8 mouse cellular contexts compared by ENCODE assay signal in genomic region chr12:83596191-83596954, GRCm38 (mm10). TPM values are rescaled to one million over a fixed set of nuclear protein-coding genes. Genes with fewer than 3 reads are reported as not detected.
A peak's percentile ranks its signal among the peaks of the same experiment; 100 is the strongest.
DNase-seq lines count a peak whose midpoint lies in the region; ATAC-seq and TF ChIP-seq lines count a peak whose summit lies in the region.

No protein-coding gene starts in this region.

- peak; percentile 24 for DNase-seq in embryo, embryonic 10 days (ENCODE audit: low spot score)
- DNase-seq in embryo, embryonic 11 days, result no peak
- DNase-seq in right cerebral cortex, adult 18-20 months, result no peak
- no peak for DNase-seq in layer of hippocampus, postnatal 10 days (ENCODE audit: low spot score in 2 of 2)

- H3K36me3 ChIP-seq in C2C12 (ENCODE audit: control insufficient read depth, insufficient read depth), result peaks cover 8% of the 10 kb centered on the region
- H3K36me3 ChIP-seq in forebrain, embryonic 12.5 days (replicated peaks), result peaks cover 29% of the 10 kb centered on the region
- peaks cover 37% of the 10 kb centered on the region for H3K36me3 ChIP-seq in limb, embryonic 12.5 days
- peaks cover 5% of the 10 kb centered on the region; the same call in 1 of the 2 replicates for H3K36me3 ChIP-seq in stomach, embryonic 15.5 days

- ATAC-seq in forebrain, embryonic 12.5 days (ENCODE audit: low FRiP score), result no peak
- peak; percentile 26 for ATAC-seq in limb, embryonic 12.5 days (ENCODE audit: insufficient number of reproducible peaks, insufficient read depth, low FRiP score, low TSS enrichment, low read depth)
- ATAC-seq in stomach, embryonic 15.5 days (ENCODE audit: insufficient read depth, low FRiP score, low read depth), result no peak; the same call in 1 of the 2 replicates

- WGBS in forebrain, embryonic 12.5 days, result 3% methylated on average over 18 of the region's 20 CpGs
- 8% methylated on average over 20 of the region's 20 CpGs for WGBS in limb, embryonic 12.5 days
- 2% methylated on average over 20 of the region's 20 CpGs for WGBS in stomach, embryonic 15.5 days

- H3K79me3 ChIP-seq in C2C12 (ENCODE audit: low read depth), result no peaks in the 10 kb centered on the region

- H3K79me2 ChIP-seq in C2C12 (ENCODE audit: control insufficient read depth, insufficient read depth), result no peaks in the 10 kb centered on the region

- H3K27ac ChIP-seq in forebrain, embryonic 12.5 days, result peak overlapping the region; percentile 96
- H3K27ac ChIP-seq in limb, embryonic 12.5 days, result peak overlapping the region; percentile 87
- peak overlapping the region; percentile 80 for H3K27ac ChIP-seq in stomach, embryonic 15.5 days

- H3K4me2 ChIP-seq in forebrain, embryonic 12.5 days, result peak overlapping the region; percentile 67
- peak overlapping the region; percentile 58 for H3K4me2 ChIP-seq in limb, embryonic 12.5 days
- peak overlapping the region; percentile 65 for H3K4me2 ChIP-seq in stomach, embryonic 15.5 days

- peak overlapping the region; percentile 85 for H3ac ChIP-seq in C2C12 (ENCODE audit: control insufficient read depth, insufficient read length, low read depth)

- no peaks in the 10 kb centered on the region for H3K27me3 ChIP-seq in C2C12 (ENCODE audit: control insufficient read depth, insufficient read depth, insufficient read length)
- no peaks in the 10 kb centered on the region for H3K27me3 ChIP-seq in forebrain, embryonic 12.5 days
- H3K27me3 ChIP-seq in limb, embryonic 12.5 days, result no peaks in the 10 kb centered on the region
- H3K27me3 ChIP-seq in stomach, embryonic 15.5 days (replicated peaks), result no peaks in the 10 kb centered on the region

- no peaks in the 10 kb centered on the region for H3K9me3 ChIP-seq in forebrain, embryonic 12.5 days
- H3K9me3 ChIP-seq in limb, embryonic 12.5 days, result peaks cover 1% of the 10 kb centered on the region
- no peaks in the 10 kb centered on the region for H3K9me3 ChIP-seq in stomach, embryonic 15.5 days

- H3K4me3 ChIP-seq in C2C12 (ENCODE audit: insufficient read depth, poor library complexity, severe bottlenecking), result peak overlapping the region; percentile 69
- H3K4me3 ChIP-seq in forebrain, embryonic 12.5 days (replicated peaks), result peak overlapping the region; percentile 95
- H3K4me3 ChIP-seq in limb, embryonic 12.5 days (replicated peaks), result peak overlapping the region; percentile 94
- H3K4me3 ChIP-seq in stomach, embryonic 15.5 days (replicated peaks), result peak overlapping the region; percentile 97

- peak overlapping the region; percentile 96 for H3K9ac ChIP-seq in forebrain, embryonic 12.5 days
- H3K9ac ChIP-seq in limb, embryonic 12.5 days (replicated peaks), result peak overlapping the region; percentile 91
- H3K9ac ChIP-seq in stomach, embryonic 15.5 days, result peak overlapping the region; percentile 96

- peaks cover 25% of the 10 kb centered on the region for H3K4me1 ChIP-seq in forebrain, embryonic 12.5 days
- peaks cover 6% of the 10 kb centered on the region; the same call in 1 of the 2 replicates for H3K4me1 ChIP-seq in limb, embryonic 12.5 days (replicated peaks)
- H3K4me1 ChIP-seq in stomach, embryonic 15.5 days, result peaks cover 9% of the 10 kb centered on the region

- no peak for TF ChIP-seq CTCF in C2C12 (IDR thresholded peaks at IDR 0.05; ENCODE audit: control insufficient read depth, insufficient read depth, insufficient read length)

TF ChIP-seq in C2C12, 6 proteins besides CTCF, POLR2A, EP300 and RAD21:
- TF ChIP-seq MYOG (IDR thresholded peaks at IDR 0.05; ENCODE audit: control insufficient read depth, extremely low read depth, insufficient read length) (no peak), CEBPB (IDR thresholded peaks at IDR 0.05; ENCODE audit: low read depth) (no peak), FOSL1 (IDR thresholded peaks at IDR 0.05; ENCODE audit: insufficient read depth, low read length, poor library complexity, severe bottlenecking) (no peak), MYOD1 (IDR thresholded peaks at IDR 0.05; ENCODE audit: control insufficient read depth, insufficient read length, low read depth) (no peak), USF1 (IDR thresholded peaks at IDR 0.05; ENCODE audit: low read depth) (no peak), MAX (IDR thresholded peaks at IDR 0.05) (no peak)

RNA-seq across cellular contexts. Expression of gene Zfyve1, which starts 0.6 kb away (rescaled TPM):
- 8.6 TPM for polyA plus RNA-seq in C2C12 (2012; fragmentation: generic; extraction: Trizol)
- 34.6 and 35.0 TPM in 2 replicates for polyA plus RNA-seq in forebrain, embryonic 12.5 days (2016; fragmentation: Nextera tagmentation; extraction: Ambion mirVana)
- 24.1 and 26.0 TPM in 2 replicates for polyA plus RNA-seq in limb, embryonic 12.5 days (2016; fragmentation: Nextera tagmentation; extraction: Ambion mirVana)
- 13.8 and 15.6 TPM in 2 replicates for polyA plus RNA-seq in stomach, embryonic 15.5 days (2015; fragmentation: Nextera tagmentation; extraction: Ambion mirVana)
- total RNA-seq in layer of hippocampus, postnatal 10 days (2021), result 10 to 100 TPM; 34.0 to 37.1 TPM

RNA-seq across cellular contexts. Expression of gene Rbm25, which starts 34.7 kb away (rescaled TPM):
- polyA plus RNA-seq in C2C12 (2012; fragmentation: generic; extraction: Trizol), result 25.8 TPM
- polyA plus RNA-seq in forebrain, embryonic 12.5 days (2016; fragmentation: Nextera tagmentation; extraction: Ambion mirVana), result 300 and 313 TPM in 2 replicates
- 311 and 312 TPM in 2 replicates for polyA plus RNA-seq in limb, embryonic 12.5 days (2016; fragmentation: Nextera tagmentation; extraction: Ambion mirVana)
- 229 and 239 TPM in 2 replicates for polyA plus RNA-seq in stomach, embryonic 15.5 days (2015; fragmentation: Nextera tagmentation; extraction: Ambion mirVana)
- total RNA-seq in layer of hippocampus, postnatal 10 days (2021), result 100 to 1,000 TPM; 123 to 148 TPM
